Mouse (Mus musculus) MEL (cell line): Measurements from ENCODE around the gene Scamp4.

Source experiments
- CTCF ChIP-seq, 3 experiments: IDR thresholded peaks in 2 of 3; conservative IDR thresholded peaks in 1 of 3; 2 replicates each; pipeline ENCODE4 v1.5.1; 2011 to 2012; ENCODE audit warnings: low read length in 3 of 3, low read depth in 2 of 3, mild to moderate bottlenecking in 2 of 3, improper control_type of control experiment in 1 of 3, inconsistent platforms in 1 of 3, mixed read lengths in 1 of 3, moderate library complexity in 1 of 3; ENCODE audit not compliant: control insufficient read depth in 1 of 3, insufficient read depth in 1 of 3, poor library complexity in 1 of 3, severe bottlenecking in 1 of 3
- MAFK ChIP-seq: IDR thresholded peaks from 2 replicates; pipeline ENCODE4 v1.6.1; 2011; ENCODE audit warnings: low read depth, mild to moderate bottlenecking, low read length, improper control_type of control experiment, borderline replicate concordance
- NELFE ChIP-seq: IDR thresholded peaks from 2 replicates; pipeline ENCODE4 v1.6.1; 2011; ENCODE audit warnings: low read depth, low read length, improper control_type of control experiment
- TCF12 ChIP-seq: IDR thresholded peaks from 2 replicates; pipeline ENCODE4 v1.6.1; 2014; ENCODE audit warnings: low read depth, mild to moderate bottlenecking, inconsistent platforms, low read length, improper control_type of control experiment, moderate library complexity

GRCm38 (mm10) chr10:80664197-80665015, 61.7 kb downstream of the Scamp4 start:
- TF ChIP-seq MAFK (no peak), NELFE (no peak), TCF12 (no peak), CTCF (IDR thresholded peaks at IDR 0.05 in 2 of 3, conservative IDR thresholded peaks at IDR 0.05 in 1 of 3; ENCODE audit: control insufficient read depth in 1 of 3, insufficient read depth in 1 of 3, low read depth in 2 of 3, low read length in 3 of 3, poor library complexity in 1 of 3, severe bottlenecking in 1 of 3) (no peak)
